ENCODE assay signal across 24 mouse cellular contexts in the genomic region with DNA sequence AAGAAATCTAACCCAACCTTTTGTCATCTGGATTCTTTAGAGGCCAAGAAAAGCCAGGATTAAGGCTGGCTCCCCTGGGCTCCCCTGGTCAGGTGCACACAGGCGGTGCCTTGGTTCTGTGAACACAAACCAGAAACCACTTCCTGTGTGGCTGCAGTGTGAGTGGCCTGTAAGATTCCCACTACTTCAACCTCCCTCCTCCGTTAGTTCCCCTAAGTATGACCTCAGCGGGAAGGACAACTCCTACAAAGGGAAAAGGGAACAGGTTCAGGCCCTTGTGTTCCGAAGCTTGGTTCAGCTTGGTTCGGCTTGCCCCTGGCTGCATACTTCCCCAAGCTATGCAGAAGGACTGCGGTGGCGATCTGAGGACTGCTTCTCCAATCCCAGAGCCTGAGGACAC. TPM values are rescaled to one million over a fixed set of nuclear protein-coding genes. Genes with fewer than 3 reads are reported as not detected.
DNase-seq lines count a peak whose midpoint lies in the region; ATAC-seq and TF ChIP-seq lines count a peak whose summit lies in the region.
"Had no signal": no experiment of that assay in that cellular context is flagged by ENCODE, and none has a peak within 500 bp of the region (broad histone marks: within the 10 kb centered on the region; RNA-seq: fewer than 3 reads in every experiment).

No protein-coding gene starts in this region.

- H3K9ac ChIP-seq in kidney, embryonic 16.5 days (replicated peaks; ENCODE audit: low read length), result no peak overlapping the region
- H3K9ac ChIP-seq: lung, embryonic 14.5 days; midbrain, embryonic 12.5 days had no signal

- no peak overlapping the region for H3K4me2 ChIP-seq in kidney, embryonic 16.5 days (replicated peaks; ENCODE audit: low read depth, low read length)
- H3K4me2 ChIP-seq: lung, embryonic 14.5 days; midbrain, embryonic 12.5 days had no signal

- no peaks in the 10 kb centered on the region for H3K36me3 ChIP-seq in kidney, adult 2 months (ENCODE audit: control insufficient read depth, insufficient read depth, low read length)
- H3K36me3 ChIP-seq in kidney, embryonic 16.5 days (ENCODE audit: insufficient read depth, low read length), result no peaks in the 10 kb centered on the region
- H3K36me3 ChIP-seq in embryonic facial prominence, embryonic 10.5 days (replicated peaks), result no peaks in the 10 kb centered on the region
- H3K36me3 ChIP-seq: midbrain, embryonic 12.5 days had no signal

- H3K27me3 ChIP-seq in kidney, adult 2 months (replicated peaks; ENCODE audit: control insufficient read depth, insufficient read depth, low read length), result no peaks in the 10 kb centered on the region
- H3K27me3 ChIP-seq in kidney, embryonic 16.5 days (ENCODE audit: insufficient read depth, low read length), result no peaks in the 10 kb centered on the region
- H3K27me3 ChIP-seq in embryonic facial prominence, embryonic 10.5 days (replicated peaks; ENCODE audit: low read depth, poor library complexity, severe bottlenecking), result no peaks in the 10 kb centered on the region

- DNase-seq in kidney, adult 2 months, result peak; percentile 31
- peak; percentile 21 to 28 for DNase-seq in B cell, adult 2 months
- DNase-seq in embryonic facial prominence, embryonic 10.5 days (ENCODE audit: low spot score), result no peak
- DNase-seq in cerebellum, postnatal 25 days, result no peak
- DNase-seq in cerebellum, postnatal 14 days, result no peak
- DNase-seq: adrenal gland, adult 8-10 months; cerebellum, adult 8-10 months; embryo, embryonic 11 days; kidney, adult 18-20 months; lung, embryonic 14.5 days; thymus, adult 18-20 months had no signal

- peaks cover 10% of the 10 kb centered on the region; the same call in 1 of the 2 replicates for H3K4me1 ChIP-seq in kidney, adult 2 months (ENCODE audit: control insufficient read depth, insufficient read depth, low read length)
- H3K4me1 ChIP-seq in kidney, embryonic 16.5 days (ENCODE audit: insufficient read depth, low read length), result peaks cover 18% of the 10 kb centered on the region
- peaks cover 53% of the 10 kb centered on the region for H3K4me1 ChIP-seq in embryonic facial prominence, embryonic 10.5 days

- WGBS in kidney, adult 2 months, result 78% methylated on average over 7 of the region's 7 CpGs
- 84% methylated on average over 7 of the region's 7 CpGs for whole genome bisulfite sequencing in kidney, embryonic 16.5 days
- 91% methylated on average over 7 of the region's 7 CpGs for WGBS in embryonic facial prominence, embryonic 10.5 days

- H3K4me3 ChIP-seq in kidney, adult 2 months (ENCODE audit: insufficient read depth, low read depth, low read length), result no peak overlapping the region
- no peak overlapping the region for H3K4me3 ChIP-seq in kidney, embryonic 16.5 days (ENCODE audit: low read length)
- no peak overlapping the region for H3K4me3 ChIP-seq in embryonic facial prominence, embryonic 10.5 days
- H3K4me3 ChIP-seq: erythroblast, embryonic 14.5 days; left cerebral cortex, adult 2 months; midbrain, embryonic 12.5 days had no signal

- no peak overlapping the region for H3K27ac ChIP-seq in kidney, adult 2 months (ENCODE audit: insufficient read depth, low read depth, low read length)
- H3K27ac ChIP-seq in kidney, embryonic 16.5 days (ENCODE audit: low read length), result no peak overlapping the region
- 0 out of 2 replicates have a peak overlapping the region, but pooled peaks have one; percentile 7 for H3K27ac ChIP-seq in embryonic facial prominence, embryonic 10.5 days (replicated peaks)
- H3K27ac ChIP-seq: left cerebral cortex, adult 2 months; midbrain, embryonic 12.5 days had no signal

- H3K9me3 ChIP-seq in kidney, embryonic 16.5 days (ENCODE audit: low read length), result no peaks in the 10 kb centered on the region
- H3K9me3 ChIP-seq in embryonic facial prominence, embryonic 10.5 days, result peaks cover 3% of the 10 kb centered on the region; the same call in 1 of the 2 replicates
- H3K9me3 ChIP-seq: midbrain, embryonic 12.5 days had no signal

- no peak for TF ChIP-seq POLR2A in kidney, adult 2 months (IDR thresholded peaks at IDR 0.05; ENCODE audit: low read depth, low read length)

- no peak for ATAC-seq in kidney, embryonic 16.5 days (ENCODE audit: low FRiP score, low TSS enrichment)
- peak; percentile 57 for ATAC-seq in monocyte, adult 5-6 weeks (replicated peaks; ENCODE audit: insufficient number of reproducible peaks, low FRiP score, low TSS enrichment, poor library complexity, severe bottlenecking)
- ATAC-seq: CD4-positive, CD25-positive, alpha-beta regulatory T cell, adult 4 months; hindbrain, embryonic 16.5 days had no signal

- TF ChIP-seq CTCF in kidney, adult 2 months (conservative IDR thresholded peaks at IDR 0.05; ENCODE audit: insufficient read depth, insufficient read length, low read depth, low read length), result no peak

RNA-seq across cellular contexts. Expression of gene Gpr142, which starts 19.5 kb away (rescaled TPM):
- not detected in 2 replicates for polyA plus RNA-seq in kidney, adult 2 months (2012; rRNA removed)
- polyA plus RNA-seq in kidney, embryonic 16.5 days (2015; fragmentation: Nextera tagmentation; extraction: Ambion mirVana), result not detected in 2 replicates
- 0.18 TPM in 1 of 2 replicates, not detected in the other for polyA plus RNA-seq in embryonic facial prominence, embryonic 10.5 days (2016; fragmentation: Nextera tagmentation; extraction: Ambion mirVana)
- total RNA-seq in monocyte, adult 5-6 weeks (2017), result not detected in 3 replicates
- total RNA-seq: adrenal gland, adult 8-10 months; gastrocnemius, postnatal 4 days; left cerebral cortex, adult 2 months; MEL had no signal
- polyA plus RNA-seq: CD4-positive, CD25-positive, alpha-beta regulatory T cell, adult 4 months; erythroblast, embryonic 14.5 days; heart, postnatal 0 days; hindbrain, embryonic 16.5 days; large intestine, adult 2 months; limb, embryonic 14.5 days; lung, embryonic 14.5 days; midbrain, embryonic 12.5 days; urinary bladder, adult 2 months had no signal

RNA-seq across cellular contexts. Expression of gene Btbd17, which starts 22.4 kb away (rescaled TPM):
- 0.12 and 0.13 TPM in 2 replicates for polyA plus RNA-seq in kidney, adult 2 months (2012; rRNA removed)
- polyA plus RNA-seq in kidney, embryonic 16.5 days (2015; fragmentation: Nextera tagmentation; extraction: Ambion mirVana), result 0.47 and 0.54 TPM in 2 replicates
- polyA plus RNA-seq in embryonic facial prominence, embryonic 10.5 days (2016; fragmentation: Nextera tagmentation; extraction: Ambion mirVana), result 10.0 and 17.0 TPM in 2 replicates
- total RNA-seq in monocyte, adult 5-6 weeks (2017), result not detected in 3 replicates
- total RNA-seq: adrenal gland, adult 8-10 months; MEL had no signal
- polyA plus RNA-seq: CD4-positive, CD25-positive, alpha-beta regulatory T cell, adult 4 months; erythroblast, embryonic 14.5 days had no signal

RNA-seq across cellular contexts. Expression of gene Gprc5c, which starts 32.8 kb away (rescaled TPM):
- polyA plus RNA-seq in kidney, adult 2 months (2012; rRNA removed), result 241 and 285 TPM in 2 replicates
- 153 and 162 TPM in 2 replicates for polyA plus RNA-seq in kidney, embryonic 16.5 days (2015; fragmentation: Nextera tagmentation; extraction: Ambion mirVana)
- polyA plus RNA-seq in embryonic facial prominence, embryonic 10.5 days (2016; fragmentation: Nextera tagmentation; extraction: Ambion mirVana), result 62.2 and 62.5 TPM in 2 replicates
- total RNA-seq in monocyte, adult 5-6 weeks (2017), result 0.78 to 3.1 TPM (median 1.9 TPM) in 3 replicates
- total RNA-seq: MEL had no signal
- polyA plus RNA-seq: CD4-positive, CD25-positive, alpha-beta regulatory T cell, adult 4 months had no signal

RNA-seq across cellular contexts. Expression of gene Kif19a, which starts 53.0 kb away (rescaled TPM):
- 0.38 and 0.42 TPM in 2 replicates for polyA plus RNA-seq in kidney, adult 2 months (2012; rRNA removed)
- polyA plus RNA-seq in kidney, embryonic 16.5 days (2015; fragmentation: Nextera tagmentation; extraction: Ambion mirVana), result 0.22 and 0.46 TPM in 2 replicates
- 1.3 and 2.0 TPM in 2 replicates for polyA plus RNA-seq in embryonic facial prominence, embryonic 10.5 days (2016; fragmentation: Nextera tagmentation; extraction: Ambion mirVana)
- total RNA-seq in monocyte, adult 5-6 weeks (2017), result 6.3 to 7.4 TPM (median 6.4 TPM) in 3 replicates
- total RNA-seq: MEL had no signal
- polyA plus RNA-seq: CD4-positive, CD25-positive, alpha-beta regulatory T cell, adult 4 months; erythroblast, embryonic 14.5 days had no signal

Comparison
In these comparisons a context has a peak if more than half of its experiments do, and no peak if none do; other contexts are left out.
1. DNase-seq: peak in kidney, adult 2 months (single experiment) and B cell, adult 2 months (2 of 2); none in embryonic facial prominence, embryonic 10.5 days (single experiment), cerebellum, postnatal 25 days (0 of 2) and cerebellum, postnatal 14 days (0 of 2).